Mouse (Mus musculus) neural tube, embryonic 14.5 days (tissue): Measurements from ENCODE around the gene Dstn. TPM values are rescaled to one million over a fixed set of nuclear protein-coding genes. Genes with fewer than 3 reads are reported as not detected.

ENCODE experiments used
- ATAC-seq: fragments of 200-750 bp; cut with Nextera tagmentation; 2 replicates; pipeline ENCODE4 v1.8.0; 2017; ENCODE audit warnings: low read depth, mild to moderate bottlenecking, moderate TSS enrichment, moderate library complexity
- H3K27ac ChIP-seq: fragments of 300-500 bp; sonication (generic); 2 replicates; pipeline ENCODE4 v1.5.1; 2014; ENCODE audit warnings: low read depth, mild to moderate bottlenecking, control low read depth, low read length, moderate library complexity, mixed read lengths
- H3K27me3 ChIP-seq: fragments of 300-500 bp; sonication (generic); 2 replicates; pipeline ENCODE4 v1.6.1; 2014; ENCODE audit warnings: low read length; ENCODE audit not compliant: control insufficient read depth, insufficient read depth
- H3K36me3 ChIP-seq: fragments of 300-500 bp; sonication (generic); 2 replicates; pipeline ENCODE4 v1.6.1; 2014; ENCODE audit warnings: low read length, mixed read lengths; ENCODE audit not compliant: control insufficient read depth, insufficient read depth
- H3K4me1 ChIP-seq: fragments of 300-500 bp; sonication (generic); 2 replicates; pipeline ENCODE4 v1.6.1; 2014; ENCODE audit warnings: low read length; ENCODE audit not compliant: control insufficient read depth, insufficient read depth
- H3K4me2 ChIP-seq: fragments of 300-500 bp; sonication (generic); 2 replicates; pipeline ENCODE4 v1.6.1; 2014; ENCODE audit warnings: mild to moderate bottlenecking, low read depth, low read length, control low read depth
- H3K4me3 ChIP-seq: fragments of 300-500 bp; sonication (generic); 2 replicates; pipeline ENCODE4 v1.5.1; 2014; ENCODE audit warnings: low read depth, low read length, control low read depth, mixed read lengths
- H3K9ac ChIP-seq: fragments of 300-500 bp; sonication (generic); replicated peaks from 2 replicates; pipeline ENCODE4 v1.6.1; 2014; ENCODE audit warnings: low read depth, mild to moderate bottlenecking, control low read depth, low read length, mixed read lengths
- H3K9me3 ChIP-seq: fragments of 300-500 bp; sonication (generic); 2 replicates; pipeline ENCODE4 v1.6.1; 2016; ENCODE audit warnings: low read length; ENCODE audit not compliant: control insufficient read depth
- WGBS: fragments of 180-500 bp; shearing (Covaris S2); extraction: QIAGEN DNeasy Blood & Tissue Kit; methylation state at CpG from one replicate; pipeline ENCODE4 v1.1.7; 2014; 5-methylcytosine and 5-hydroxymethylcytosine counted together
- polyA plus RNA-seq: library from polyadenylated mRNA; unstranded; fragments of >200 nt; fragmentation: Nextera tagmentation; extraction: Ambion mirVana; gene quantifications from 2 replicates; pipeline ENCODE4 v1.2.1, GENCODE M21; 2014

Dstn gene
- 452 and 484 TPM in 2 replicates for polyA plus RNA-seq

DNA sequence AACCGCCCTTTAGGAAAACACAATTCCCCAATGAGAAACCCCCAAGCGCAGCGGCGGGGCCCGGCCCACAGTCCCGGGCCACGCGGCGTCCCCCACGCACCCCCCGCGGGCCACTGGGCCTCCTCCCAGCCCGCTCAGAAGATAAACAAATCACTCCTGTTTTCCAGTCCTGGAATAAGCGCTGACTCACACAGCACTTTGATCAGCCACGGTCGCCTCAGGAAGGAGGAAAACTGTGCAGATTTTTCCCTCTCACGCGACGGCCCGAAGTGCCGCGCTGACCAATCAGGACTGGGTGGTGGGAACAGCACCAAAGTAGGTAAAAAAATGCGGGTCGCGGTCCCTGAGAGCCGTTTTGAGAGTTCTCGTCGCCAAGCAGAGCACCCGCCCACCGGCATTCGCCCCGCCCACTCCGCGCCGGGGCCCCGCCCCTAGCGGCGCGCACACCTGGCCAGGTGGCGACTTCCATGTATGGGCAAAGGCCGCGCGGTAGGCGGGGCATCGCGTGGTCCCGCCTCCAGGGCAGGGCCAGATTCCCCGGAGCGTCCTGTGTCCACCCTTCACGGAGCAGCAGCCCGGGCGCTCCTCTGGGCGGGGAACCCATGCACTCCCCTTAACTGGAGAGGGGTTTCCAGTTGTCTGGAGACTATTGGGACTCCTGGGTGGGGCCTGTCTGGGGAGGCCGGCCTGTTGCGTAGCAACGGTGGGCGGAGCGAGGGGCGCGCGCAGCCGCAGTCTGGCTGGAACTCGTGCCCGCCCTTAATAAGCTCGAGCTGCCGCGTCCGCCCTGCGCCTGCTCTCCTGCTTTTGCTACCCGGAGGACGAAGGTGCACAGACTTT is at the start of gene Dstn:
Dstn (plus strand) TSS at position 561 of the 840 bp plus-strand sequence.
- under 1% methylated on average over 70 of the region's 71 CpGs for WGBS
- peak within 1 kb of the TSS; percentile 87 for H3K4me2 ChIP-seq

DNA sequence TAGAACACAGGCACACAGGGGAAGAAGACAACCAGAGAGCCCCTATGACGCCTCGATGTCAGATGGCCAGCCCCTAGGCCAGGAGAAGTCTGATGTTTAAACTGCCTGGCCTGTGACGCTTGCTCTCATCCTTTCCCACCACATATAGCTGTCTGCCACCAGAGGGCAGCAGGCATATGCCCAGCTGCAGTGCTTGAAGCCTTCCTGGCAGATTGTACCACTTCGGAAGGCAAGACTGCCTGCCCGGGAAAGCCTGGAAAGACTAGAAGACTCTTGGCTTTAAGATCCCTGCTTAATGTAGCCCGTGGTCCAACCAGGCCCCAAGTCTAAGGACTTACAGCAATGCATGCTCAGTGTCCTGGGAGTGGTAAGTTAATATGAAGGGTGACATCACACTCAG is 47.8 kb upstream of the Dstn start:
- 0 out of 2 replicates have a peak, but pooled peaks cover 2% of the 10 kb centered on the region for H3K4me1 ChIP-seq
- H3K9me3 ChIP-seq: no peaks in the 10 kb centered on the region
- peak; percentile 77 for ATAC-seq
- no peak overlapping the region for H3K27ac ChIP-seq
- no peak overlapping the region for H3K4me2 ChIP-seq
- H3K27me3 ChIP-seq: no peaks in the 10 kb centered on the region
- H3K9ac ChIP-seq: no peak overlapping the region
- 3% methylated on average over 6 of the region's 6 CpGs for WGBS
- no peak overlapping the region for H3K4me3 ChIP-seq
- no peaks in the 10 kb centered on the region for H3K36me3 ChIP-seq

More for the DNA sequence above, at the start of gene Dstn:
- no peaks in the 10 kb centered on the region for H3K9me3 ChIP-seq
- peaks cover 21% of the 10 kb centered on the region for H3K4me1 ChIP-seq
- peak within 1 kb of the TSS; percentile 83 for H3K4me3 ChIP-seq
- H3K27me3 ChIP-seq: no peaks in the 10 kb centered on the region
- H3K9ac ChIP-seq: peak within 1 kb of the TSS; percentile 90
- H3K36me3 ChIP-seq: no peaks in the 10 kb centered on the region
- H3K27ac ChIP-seq: peak within 1 kb of the TSS; percentile 98
- ATAC-seq: peak; percentile 96

- Histone ChIP-seq H3K27ac (no peak overlapping the region), H3K36me3 (no peaks in the 10 kb centered on the region), H3K9me3 (no peaks in the 10 kb centered on the region), H3K4me2 (no peak overlapping the region), H3K27me3 (no peaks in the 10 kb centered on the region), H3K9ac (no peak overlapping the region), H3K4me3 (no peak overlapping the region), H3K4me1 (no peaks in the 10 kb centered on the region)
- ATAC-seq: no peak
- WGBS: 75% methylated on average over 10 of the region's 10 CpGs
Observed at GRCm38 (mm10) chr2:143870936-143871688, 44.0 kb upstream of the Dstn start.

- Histone ChIP-seq H3K27ac (no peak overlapping the region), H3K4me2 (no peak overlapping the region), H3K9ac (no peak overlapping the region), H3K4me3 (no peak overlapping the region), H3K9me3 (no peaks in the 10 kb centered on the region), H3K36me3 (no peaks in the 10 kb centered on the region), H3K4me1 (no peaks in the 10 kb centered on the region), H3K27me3 (no peaks in the 10 kb centered on the region)
- 53% methylated on average over 1 of the region's 1 CpGs for WGBS
- no peak for ATAC-seq
Observed at GRCm38 (mm10) chr2:143876026-143876425, 39.1 kb upstream of the Dstn start.

DNA sequence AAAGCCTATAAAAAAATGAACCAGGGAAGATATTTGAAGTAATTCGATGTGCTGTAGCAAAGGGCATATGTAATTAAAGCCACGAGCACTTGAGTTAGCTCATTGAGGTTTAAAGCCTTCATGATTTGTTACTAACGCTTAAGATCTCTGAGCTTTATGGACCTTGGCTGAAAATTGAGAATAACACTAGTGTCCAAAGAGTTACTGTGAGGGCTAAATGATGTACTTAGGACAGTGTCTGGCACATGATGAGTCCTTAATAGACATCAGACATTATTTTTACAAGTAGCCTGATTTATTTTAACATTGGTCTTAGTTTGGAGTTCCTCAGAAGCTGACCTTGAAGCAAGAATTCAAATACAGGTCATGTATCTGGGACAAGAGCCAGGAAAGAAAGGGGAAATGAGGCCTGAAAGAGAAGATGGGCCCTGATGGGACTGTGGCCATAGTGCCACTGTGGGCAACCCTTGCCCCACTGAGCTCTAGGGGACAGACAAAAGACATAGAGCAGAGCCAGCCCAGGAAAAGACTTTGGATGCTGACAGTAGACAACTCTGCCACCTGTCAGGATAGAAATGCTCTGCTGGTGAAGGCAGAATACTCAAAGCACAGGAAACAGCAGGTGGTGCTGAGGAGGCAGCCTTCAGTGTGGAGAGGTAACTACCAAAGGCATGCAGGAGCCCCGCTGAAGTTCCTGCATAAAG is 38.0 kb upstream of the Dstn start:
- Histone ChIP-seq H3K4me3 (no peak overlapping the region), H3K4me1 (no peaks in the 10 kb centered on the region), H3K27me3 (no peaks in the 10 kb centered on the region), H3K9ac (no peak overlapping the region), H3K27ac (no peak overlapping the region), H3K36me3 (no peaks in the 10 kb centered on the region), H3K4me2 (no peak overlapping the region), H3K9me3 (no peaks in the 10 kb centered on the region)
- no peak for ATAC-seq
- 63% methylated on average over 4 of the region's 4 CpGs for WGBS

GRCm38 (mm10) chr2:143879311-143879710 is 35.8 kb upstream of the Dstn start:
- no peaks in the 10 kb centered on the region for H3K27me3 ChIP-seq
- no peak overlapping the region for H3K9ac ChIP-seq
- no peaks in the 10 kb centered on the region for H3K4me1 ChIP-seq
- WGBS: 95% methylated on average over 6 of the region's 6 CpGs
- no peak overlapping the region for H3K4me2 ChIP-seq
- H3K27ac ChIP-seq: no peak overlapping the region
- H3K36me3 ChIP-seq: no peaks in the 10 kb centered on the region
- no peak for ATAC-seq
- no peak overlapping the region for H3K4me3 ChIP-seq
- no peaks in the 10 kb centered on the region for H3K9me3 ChIP-seq

- no peak for ATAC-seq
- whole genome bisulfite sequencing: 78% methylated on average over 4 of the region's 4 CpGs
- Histone ChIP-seq H3K9me3 (no peaks in the 10 kb centered on the region), H3K36me3 (no peaks in the 10 kb centered on the region), H3K27me3 (no peaks in the 10 kb centered on the region), H3K4me1 (no peaks in the 10 kb centered on the region), H3K27ac (no peak overlapping the region), H3K9ac (no peak overlapping the region), H3K4me3 (no peak overlapping the region), H3K4me2 (no peak overlapping the region)
Observed at GRCm38 (mm10) chr2:143882002-143882401, 33.1 kb upstream of the Dstn start.

GRCm38 (mm10) chr2:143882606-143883288 is 32.4 kb upstream of the Dstn start:
- Histone ChIP-seq H3K4me3 (no peak overlapping the region), H3K4me1 (no peaks in the 10 kb centered on the region), H3K27me3 (no peaks in the 10 kb centered on the region), H3K9me3 (no peaks in the 10 kb centered on the region), H3K9ac (no peak overlapping the region), H3K27ac (no peak overlapping the region), H3K36me3 (no peaks in the 10 kb centered on the region), H3K4me2 (no peak overlapping the region)
- WGBS: 87% methylated on average over 10 of the region's 10 CpGs
- no peak for ATAC-seq
